Mouse (Mus musculus) hindbrain, embryonic 10.5 days (tissue): ENCODE measurements at regions not wholly inside any gene's neighbourhood (a gene's known extent, or its start where the extent isn't known, plus 50 kb on each side); places are given as distances from the start of the nearest gene placed in this dataset.
A peak's percentile ranks its signal among the peaks of the same experiment; 100 is the strongest.

ENCODE experiments used
- DNase-seq: peaks from one replicate; pipeline ENCODE4 v3.0.0-alpha.2; 2017; ENCODE audit warnings: low spot score
- H3K27ac ChIP-seq: fragments of 300-500 bp; sonication (generic); 2 replicates; pipeline ENCODE4 v1.5.1; 2016; ENCODE audit warnings: mild to moderate bottlenecking, moderate library complexity
- H3K27me3 ChIP-seq: fragments of 300-500 bp; sonication (generic); 2 replicates; pipeline ENCODE4 v1.6.1; 2016; ENCODE audit warnings: mild to moderate bottlenecking; ENCODE audit not compliant: poor library complexity, insufficient read depth, severe bottlenecking
- H3K36me3 ChIP-seq: fragments of 300-500 bp; sonication (generic); 2 replicates; pipeline ENCODE4 v1.6.1; 2016; ENCODE audit warnings: mild to moderate bottlenecking, moderate library complexity
- H3K4me1 ChIP-seq: fragments of 300-500 bp; sonication (generic); replicated peaks from 2 replicates; pipeline ENCODE4 v1.6.1; 2016; ENCODE audit warnings: mild to moderate bottlenecking
- H3K4me3 ChIP-seq: fragments of 300-500 bp; sonication (generic); 2 replicates; pipeline ENCODE4 v1.5.1; 2016; ENCODE audit warnings: mild to moderate bottlenecking, moderate library complexity
- H3K9me3 ChIP-seq: fragments of 300-500 bp; sonication (generic); 2 replicates; pipeline ENCODE4 v1.6.1; 2016; ENCODE audit warnings: mild to moderate bottlenecking, moderate library complexity
- WGBS: fragments of 180-500 bp; shearing (Covaris S2); methylation state at CpG from one replicate; pipeline ENCODE4 v1.1.7; 2016; 5-methylcytosine and 5-hydroxymethylcytosine counted together

- Histone ChIP-seq H3K27ac (peak overlapping the region; percentile 73), H3K4me1 (peaks cover 17% of the 10 kb centered on the region), H3K27me3 (no peaks in the 10 kb centered on the region), H3K9me3 (no peaks in the 10 kb centered on the region), H3K36me3 (no peaks in the 10 kb centered on the region), H3K4me3 (no peak overlapping the region)
- 74% methylated on average over 6 of the region's 6 CpGs for WGBS
- DNase-seq: no peak
Measured at GRCm38 (mm10) chr16:7527923-7528776, 896.8 kb downstream of the Tmem114 start.

- Histone ChIP-seq H3K4me3 (no peak overlapping the region), H3K36me3 (no peaks in the 10 kb centered on the region), H3K4me1 (no peaks in the 10 kb centered on the region), H3K27me3 (no peaks in the 10 kb centered on the region), H3K27ac (no peak overlapping the region), H3K9me3 (peaks cover 46% of the 10 kb centered on the region)
- WGBS: 85% methylated on average over 2 of the region's 2 CpGs
- no peak for DNase-seq
Measured at GRCm38 (mm10) chr16:7518711-7519110, 906.2 kb downstream of the Tmem114 start.
